Mouse (Mus musculus): Measurements from ENCODE around the gene Zyg11a. TPM values are rescaled to one million over a fixed set of nuclear protein-coding genes. Genes with fewer than 3 reads are reported as not detected.
"Not testable (repeated sequence)": the region's sequence is repeated elsewhere in the genome, so short reads cannot be mapped to it uniquely, and the experiment has no call there.

Gene Zyg11a
- polyA plus RNA-seq, 1 experiment from 2014 or later, result 0.14 TPM

DNA sequence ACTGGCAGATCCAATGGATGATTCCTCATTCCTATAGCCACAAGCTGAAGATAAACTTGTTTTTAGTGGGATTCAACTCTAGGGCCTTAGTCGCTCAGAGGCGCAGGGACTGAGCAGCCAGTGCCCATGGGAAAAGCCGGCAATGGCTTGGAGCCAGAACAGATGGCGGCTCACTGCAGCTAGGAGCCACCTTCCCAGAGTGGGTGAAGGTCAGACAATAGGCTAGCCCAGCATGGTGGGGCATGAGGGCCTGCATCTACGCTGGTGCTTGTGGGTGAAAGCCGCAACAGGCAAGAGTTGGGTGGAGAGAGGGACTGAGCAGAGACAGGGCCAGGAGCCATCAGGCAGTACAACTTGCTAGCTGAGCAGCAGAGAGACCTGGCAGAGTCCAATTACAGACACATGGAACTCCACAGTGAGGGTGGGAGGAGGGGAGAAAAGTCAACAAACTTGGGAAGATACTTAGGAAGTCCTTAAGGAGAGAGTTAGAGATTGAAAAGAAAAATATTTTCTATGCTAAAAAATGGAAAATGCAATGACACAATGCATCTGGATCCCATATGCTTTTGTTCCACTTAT is 21.5 kb downstream of the Zyg11a start:
- H3K9ac ChIP-seq, result 0 out of 2 replicates have a peak overlapping the region, but pooled peaks have one; percentile 27
- H3K4me2 ChIP-seq, result no peak overlapping the region
- peaks cover 5% of the 10 kb centered on the region; the same call in 1 of the 2 replicates for H3K4me1 ChIP-seq
- no peak overlapping the region for H3K4me3 ChIP-seq
- WGBS, result 50% methylated on average over 6 of the region's 6 CpGs
- no peaks in the 10 kb centered on the region for H3K36me3 ChIP-seq
- no peaks in the 10 kb centered on the region for H3K9me3 ChIP-seq
- no peak for ATAC-seq (ENCODE audit: insufficient number of reproducible peaks, insufficient read depth, low FRiP score, low TSS enrichment, low read depth)
- no peaks in the 10 kb centered on the region for H3K27me3 ChIP-seq
- peak overlapping the region; percentile 66 for H3K27ac ChIP-seq

DNA sequence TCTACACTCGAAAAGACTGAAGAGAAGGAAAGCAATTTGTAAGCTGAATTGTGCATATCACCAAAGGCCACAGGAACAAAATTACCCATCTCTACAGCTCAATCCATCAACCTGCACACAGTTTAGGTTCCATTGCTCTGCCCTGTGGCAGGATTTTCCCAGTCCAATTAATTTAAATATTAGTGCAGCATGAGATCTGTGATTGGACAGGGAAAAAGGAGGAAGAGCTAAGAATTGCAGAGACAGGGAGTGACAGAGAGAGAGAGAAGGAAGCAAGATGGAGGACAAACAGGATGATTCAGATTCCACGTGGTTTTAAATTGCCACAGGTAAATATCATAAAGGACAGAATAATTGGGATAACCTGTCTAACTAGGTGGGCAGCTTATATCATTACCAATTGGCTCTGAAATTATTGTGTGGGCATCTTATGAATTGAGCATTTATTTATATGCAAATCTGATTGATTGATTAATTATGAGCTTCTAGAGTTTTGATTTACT is 25.0 kb downstream of the Zyg11a start:
- no peak for ATAC-seq (ENCODE audit: insufficient number of reproducible peaks, insufficient read depth, low FRiP score, low TSS enrichment, low read depth)
- Histone ChIP-seq H3K9ac (no peak overlapping the region), H3K4me3 (no peak overlapping the region), H3K27me3 (no peaks in the 10 kb centered on the region), H3K36me3 (no peaks in the 10 kb centered on the region), H3K9me3 (no peaks in the 10 kb centered on the region), H3K27ac (no peak overlapping the region), H3K4me1 (peaks cover 5% of the 10 kb centered on the region; the same call in 1 of the 2 replicates), H3K4me2 (no peak overlapping the region)
- 71% methylated on average over 2 of the region's 2 CpGs for WGBS

DNA sequence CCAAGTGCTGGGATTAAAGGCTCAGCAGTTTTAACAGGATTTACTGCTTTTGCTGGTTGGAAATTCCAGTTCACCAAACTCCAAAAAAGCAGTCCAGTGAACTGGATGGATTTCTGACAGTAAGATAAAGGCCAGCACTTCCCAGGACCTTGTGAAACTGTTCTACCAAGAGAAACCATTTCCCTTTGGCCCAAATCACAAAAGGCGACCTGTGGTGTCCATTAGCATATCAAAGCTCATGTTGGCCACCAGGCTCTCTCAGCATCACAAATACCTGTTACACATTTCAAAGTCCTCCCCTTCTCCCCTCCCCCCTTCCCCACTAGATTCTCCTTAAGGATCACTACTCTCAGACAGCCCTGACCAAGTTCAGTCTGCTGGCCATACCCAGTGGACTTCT is 35.6 kb downstream of the Zyg11a start:
- no peaks in the 10 kb centered on the region for H3K9me3 ChIP-seq
- no peak overlapping the region for H3K4me3 ChIP-seq
- no peak overlapping the region for H3K9ac ChIP-seq
- WGBS, result 43% methylated on average over 1 of the region's 1 CpGs
- no peak for ATAC-seq (ENCODE audit: insufficient number of reproducible peaks, insufficient read depth, low FRiP score, low TSS enrichment, low read depth)
- H3K36me3 ChIP-seq, result peaks cover 16% of the 10 kb centered on the region; the same call in 1 of the 2 replicates
- no peak overlapping the region for H3K27ac ChIP-seq
- no peak overlapping the region for H3K4me2 ChIP-seq
- H3K27me3 ChIP-seq, result no peaks in the 10 kb centered on the region
- H3K4me1 ChIP-seq, result no peaks in the 10 kb centered on the region

GRCm38 (mm10) chr4:108168056-108168455 is 49.8 kb downstream of the Zyg11a start:
- Histone ChIP-seq H3K4me3 (no peak overlapping the region), H3K27me3 (peaks cover 12% of the 10 kb centered on the region), H3K27ac (peak overlapping the region; percentile 7; the same call in 1 of the 2 replicates), H3K9me3 (no peaks in the 10 kb centered on the region), H3K4me1 (0 out of 2 replicates have a peak, but pooled peaks cover 4% of the 10 kb centered on the region), H3K36me3 (peaks cover 28% of the 10 kb centered on the region), H3K9ac (no peak overlapping the region), H3K4me2 (no peak overlapping the region)
- no peak for ATAC-seq (ENCODE audit: insufficient number of reproducible peaks, insufficient read depth, low FRiP score, low TSS enrichment, low read depth)
- WGBS, result 68% methylated on average over 6 of the region's 6 CpGs

GRCm38 (mm10) chr4:108166874-108167273 is 51.0 kb downstream of the Zyg11a start:
- H3K27ac ChIP-seq, result no peak overlapping the region
- 0 out of 2 replicates have a peak, but pooled peaks cover 4% of the 10 kb centered on the region for H3K4me1 ChIP-seq
- 80% methylated on average over 4 of the region's 4 CpGs for WGBS
- no peak for ATAC-seq (ENCODE audit: insufficient number of reproducible peaks, insufficient read depth, low FRiP score, low TSS enrichment, low read depth)
- peaks cover 12% of the 10 kb centered on the region for H3K27me3 ChIP-seq
- H3K9ac ChIP-seq, result no peak overlapping the region
- H3K4me2 ChIP-seq, result no peak overlapping the region
- H3K4me3 ChIP-seq, result no peak overlapping the region
- H3K9me3 ChIP-seq, result no peaks in the 10 kb centered on the region
- H3K36me3 ChIP-seq, result peaks cover 22% of the 10 kb centered on the region

DNA sequence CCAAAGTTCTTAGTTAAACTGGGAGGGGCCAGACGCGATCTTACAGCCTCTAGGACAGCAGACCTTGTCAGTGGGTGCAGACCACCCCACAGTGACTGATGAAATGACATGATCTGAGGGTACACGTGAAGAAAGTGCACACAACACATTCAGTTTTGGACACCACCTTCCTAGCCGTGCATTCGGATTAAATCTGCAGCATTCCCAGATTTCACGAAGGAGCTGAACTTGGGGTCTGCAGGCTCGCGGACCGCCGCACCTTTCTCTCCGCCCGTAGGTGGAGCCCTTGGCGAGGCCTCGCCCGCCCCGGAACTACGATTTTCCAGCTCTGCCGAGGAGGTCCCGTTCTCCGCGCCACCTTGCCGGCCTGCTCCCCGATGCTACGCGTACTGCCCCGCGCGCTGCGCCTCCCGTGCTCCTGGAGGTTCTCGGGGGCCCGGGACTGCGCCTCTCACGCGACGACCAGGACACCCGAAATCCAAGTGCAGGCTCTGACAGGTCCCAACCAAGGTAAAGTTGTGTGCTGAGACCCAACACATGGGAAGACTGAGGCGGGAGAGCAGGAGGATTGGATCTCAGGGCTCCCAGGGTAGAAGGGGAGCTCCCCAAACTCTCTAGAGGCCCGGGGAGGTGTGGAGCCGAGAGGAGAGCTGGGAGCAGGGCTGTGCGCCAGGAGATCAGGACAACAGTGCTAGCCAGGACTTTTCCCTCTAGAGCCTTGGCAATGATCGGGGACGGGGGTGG is 52.5 kb downstream of the Zyg11a start, which contains the start of gene Echdc2:
Gene Echdc2, plus strand, starts transcription at position 286 of the 744 bp plus-strand sequence.
- Histone ChIP-seq H3K27me3 (peaks cover 12% of the 10 kb centered on the region), H3K4me3 (peak within 1 kb of the TSS; percentile 71), H3K9me3 (no peaks in the 10 kb centered on the region), H3K36me3 (peaks cover 9% of the 10 kb centered on the region; the same call in 1 of the 2 replicates), H3K4me1 (0 out of 2 replicates have a peak, but pooled peaks cover 4% of the 10 kb centered on the region), H3K4me2 (peak within 1 kb of the TSS; percentile 93), H3K27ac (no peak within 1 kb of the TSS), H3K9ac (peak within 1 kb of the TSS; percentile 86)
- no peak for ATAC-seq (ENCODE audit: insufficient number of reproducible peaks, insufficient read depth, low FRiP score, low TSS enrichment, low read depth)
- 1% methylated on average over 43 of the region's 43 CpGs for WGBS

- WGBS, result 85% methylated on average over 3 of the region's 3 CpGs
- ATAC-seq (ENCODE audit: insufficient number of reproducible peaks, insufficient read depth, low FRiP score, low TSS enrichment, low read depth), result no peak
Observed at GRCm38 (mm10) chr4:108163291-108163690, 54.6 kb downstream of the Zyg11a start.

GRCm38 (mm10) chr4:108161936-108162335 is 55.9 kb downstream of the Zyg11a start:
- no peak for ATAC-seq (ENCODE audit: insufficient number of reproducible peaks, insufficient read depth, low FRiP score, low TSS enrichment, low read depth)
- H3K36me3 ChIP-seq, result no peaks in the 10 kb centered on the region
- H3K9ac ChIP-seq, result no peak overlapping the region
- 91% methylated on average over 8 of the region's 8 CpGs for WGBS
- no peaks in the 10 kb centered on the region for H3K9me3 ChIP-seq
- H3K27ac ChIP-seq, result no peak overlapping the region
- no peak overlapping the region for H3K4me2 ChIP-seq
- 0 out of 2 replicates have a peak, but pooled peaks cover 4% of the 10 kb centered on the region for H3K4me1 ChIP-seq
- no peak overlapping the region for H3K4me3 ChIP-seq
- peaks cover 12% of the 10 kb centered on the region for H3K27me3 ChIP-seq

More at GRCm38 (mm10) chr4:108163291-108163690, 54.6 kb downstream of the Zyg11a start:
- Histone ChIP-seq H3K4me1 (0 out of 2 replicates have a peak, but pooled peaks cover 4% of the 10 kb centered on the region), H3K27me3 (peaks cover 12% of the 10 kb centered on the region), H3K9me3 (no peaks in the 10 kb centered on the region), H3K4me3 (no peak overlapping the region), H3K9ac (no peak overlapping the region), H3K4me2 (no peak overlapping the region), H3K36me3 (no peaks in the 10 kb centered on the region), H3K27ac (no peak overlapping the region)

DNA sequence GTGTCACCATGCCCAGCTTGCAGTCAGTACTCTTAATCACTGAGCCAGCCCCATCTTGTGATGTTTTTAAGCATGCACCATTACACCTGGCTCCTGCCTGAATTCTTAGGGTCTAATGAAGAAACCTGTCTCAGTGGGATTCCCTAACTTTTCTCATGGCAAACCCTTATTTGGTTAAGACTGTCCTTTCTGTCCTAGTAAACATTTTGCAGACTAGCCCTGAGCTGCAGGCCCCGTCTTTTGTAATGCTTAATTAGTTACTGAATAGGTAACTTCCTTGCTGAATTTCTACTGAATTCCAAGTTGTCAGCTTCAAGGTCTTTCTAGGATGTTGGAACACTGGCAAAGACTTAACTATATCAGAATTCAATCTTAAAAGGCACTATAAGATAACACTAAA is 62.7 kb downstream of the Zyg11a start:
- H3K27ac ChIP-seq; H3K27me3 ChIP-seq; H3K4me3 ChIP-seq; H3K36me3 ChIP-seq; H3K4me2 ChIP-seq; ATAC-seq (ENCODE audit: insufficient number of reproducible peaks, insufficient read depth, low FRiP score, low TSS enrichment, low read depth); H3K9me3 ChIP-seq; H3K4me1 ChIP-seq; H3K9ac ChIP-seq: not testable (repeated sequence)
- WGBS, result 79% methylated on average over 1 of the region's 1 CpGs

DNA sequence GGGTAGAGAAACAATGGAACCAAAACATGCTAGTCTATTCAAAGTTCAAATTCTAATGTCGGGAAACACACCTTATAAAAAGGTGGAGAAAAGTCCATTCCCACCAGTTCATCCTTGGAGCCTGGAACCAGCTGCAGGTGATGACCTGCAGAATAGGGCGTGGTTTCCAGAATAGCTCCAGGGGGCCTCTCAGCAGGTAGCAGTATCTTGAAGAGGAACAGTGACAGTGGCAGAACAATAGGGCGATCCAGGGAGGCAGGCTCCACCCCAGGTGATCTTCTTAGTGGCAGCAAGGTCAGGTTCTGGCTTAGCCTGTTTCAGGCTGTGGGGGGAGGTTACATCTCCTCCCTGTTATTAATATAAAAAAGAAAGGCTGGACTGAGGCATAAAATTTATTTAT is 72.3 kb downstream of the Zyg11a start:
- H3K9me3 ChIP-seq, H3K9ac ChIP-seq: not testable (repeated sequence)
- WGBS, result 30% methylated on average over 3 of the region's 3 CpGs

GRCm38 (mm10) chr4:108144880-108145279 is 73.0 kb downstream of the Zyg11a start, which contains the start of gene Scp2:
Scp2 (minus strand) TSS chr4:108144998.
- 75% methylated on average over 1 of the region's 1 CpGs for WGBS
- ATAC-seq (ENCODE audit: insufficient number of reproducible peaks, insufficient read depth, low FRiP score, low TSS enrichment, low read depth), result no peak

More for the DNA sequence above, 72.3 kb downstream of the Zyg11a start:
- not testable (repeated sequence) for ATAC-seq (ENCODE audit: insufficient number of reproducible peaks, insufficient read depth, low FRiP score, low TSS enrichment, low read depth); H3K4me3 ChIP-seq; H3K36me3 ChIP-seq; H3K27ac ChIP-seq; H3K4me2 ChIP-seq; H3K4me1 ChIP-seq; H3K27me3 ChIP-seq

More at GRCm38 (mm10) chr4:108144880-108145279, 73.0 kb downstream of the Zyg11a start, which contains the start of gene Scp2:
- Histone ChIP-seq H3K4me1 (no peaks in the 10 kb centered on the region), H3K4me2 (no peak within 1 kb of the TSS), H3K9me3 (0 out of 2 replicates have a peak, but pooled peaks cover 5% of the 10 kb centered on the region), H3K27ac (no peak within 1 kb of the TSS), H3K9ac (no peak within 1 kb of the TSS), H3K4me3 (no peak within 1 kb of the TSS), H3K27me3 (no peaks in the 10 kb centered on the region), H3K36me3 (no peaks in the 10 kb centered on the region)

Data from embryonic facial prominence, embryonic 13.5 days (tissue).